Mouse (Mus musculus): ENCODE results near the gene 1700022I11Rik. TPM values are rescaled to one million over a fixed set of nuclear protein-coding genes. Genes with fewer than 3 reads are reported as not detected.
"Not testable (repeated sequence)": the region's sequence is repeated elsewhere in the genome, so short reads cannot be mapped to it uniquely, and the experiment has no call there.

The 1700022I11Rik gene
- polyA plus RNA-seq, 2 experiments: 0.07 to 0.44 TPM

DNA sequence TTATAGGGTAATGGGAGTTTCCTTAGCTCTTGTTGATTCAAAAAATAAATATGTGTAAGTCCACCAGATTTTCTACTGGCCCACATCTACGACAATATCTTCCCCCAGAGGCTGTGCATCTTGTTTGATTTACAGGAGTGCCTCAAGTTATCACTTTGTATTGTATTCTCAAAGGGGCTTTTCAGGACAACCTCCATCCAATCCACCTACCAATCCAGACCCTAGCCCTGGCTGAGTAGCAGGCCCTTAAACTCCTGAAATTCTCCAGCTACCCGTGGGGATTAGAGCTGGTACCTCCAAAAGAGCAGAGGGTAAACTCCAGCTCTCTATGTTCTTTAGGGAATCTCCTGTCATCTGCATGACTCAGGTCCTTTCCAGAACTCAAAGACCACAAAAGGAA is 28.6 kb downstream of the 1700022I11Rik start:
- 52% methylated on average over 2 of the region's 2 CpGs for WGBS (ENCODE audit: insufficient replicate concordance)
- peak overlapping the region; percentile 87 for H3K4me2 ChIP-seq (ENCODE audit: low read depth)
- H3K4me3 ChIP-seq (ENCODE audit: insufficient read depth in 1 of 2, low read depth in 2 of 2, low read length in 2 of 2): peak overlapping the region in 1 of 2 experiments; percentile 100; a peak in 2 of 4 replicates
- H3K9ac ChIP-seq (replicated peaks): peak overlapping the region; percentile 99
- TF ChIP-seq EP300 (IDR thresholded peaks at IDR 0.05; ENCODE audit: low read depth): no peak
- TF ChIP-seq CTCF (IDR thresholded peaks at IDR 0.05; ENCODE audit: low read depth): no peak
- H3K36me3 ChIP-seq (replicated peaks; ENCODE audit: control insufficient read depth, insufficient read depth, low read depth): peaks cover 43% of the 10 kb centered on the region
- DNase-seq (ENCODE audit: low read depth in 3 of 3, low spot score in 3 of 3) (no peak), ATAC-seq (ENCODE audit: insufficient read depth) (no peak)
- peak overlapping the region; percentile 50; the same call in 1 of the 2 replicates for H3K27ac ChIP-seq
- peaks cover 14 to 22% of the 10 kb centered on the region in 2 experiments for H3K4me1 ChIP-seq (replicated peaks; ENCODE audit: control insufficient read depth in 2 of 2, insufficient read depth in 2 of 2, low read length in 1 of 2)
- no peaks in the 10 kb centered on the region for H3K27me3 ChIP-seq (ENCODE audit: control insufficient read depth, insufficient read depth, low read length)
- no peaks in the 10 kb centered on the region for H3K9me3 ChIP-seq (ENCODE audit: control insufficient read depth, low read length)

GRCm38 (mm10) chr4:42999451-43000140 is 30.2 kb downstream of the 1700022I11Rik start:
- WGBS (ENCODE audit: insufficient replicate concordance): under 1% methylated on average over 43 of the region's 51 CpGs
- DNase-seq (ENCODE audit: low read depth in 3 of 3, low spot score in 3 of 3) (peak; percentile 56 to 70 (median 61)), ATAC-seq (ENCODE audit: insufficient read depth) (peak; percentile 68)
- H3K36me3 ChIP-seq (replicated peaks; ENCODE audit: control insufficient read depth, insufficient read depth, low read depth): peaks cover 27% of the 10 kb centered on the region
- H3K27me3 ChIP-seq (ENCODE audit: control insufficient read depth, insufficient read depth, low read length): no peaks in the 10 kb centered on the region
- H3K4me2 ChIP-seq (ENCODE audit: low read depth): peak overlapping the region; percentile 87
- TF ChIP-seq EP300 (IDR thresholded peaks at IDR 0.05; ENCODE audit: low read depth): no peak
- peak; percentile 33 for TF ChIP-seq CTCF (IDR thresholded peaks at IDR 0.05; ENCODE audit: low read depth)
- peak overlapping the region; percentile 97 for H3K27ac ChIP-seq
- peak overlapping the region; percentile 99 for H3K9ac ChIP-seq (replicated peaks)
- peak overlapping the region; percentile 93 to 100 for H3K4me3 ChIP-seq (ENCODE audit: insufficient read depth in 1 of 2, low read depth in 2 of 2, low read length in 2 of 2)
- H3K4me1 ChIP-seq (replicated peaks; ENCODE audit: control insufficient read depth in 2 of 2, insufficient read depth in 2 of 2, low read length in 1 of 2): peaks cover 14 to 22% of the 10 kb centered on the region in 2 experiments
- no peaks in the 10 kb centered on the region for H3K9me3 ChIP-seq (ENCODE audit: control insufficient read depth, low read length)

- Histone ChIP-seq H3K36me3 (replicated peaks; ENCODE audit: control insufficient read depth, insufficient read depth, low read depth) (peaks cover 19% of the 10 kb centered on the region), H3K4me2 (ENCODE audit: low read depth) (peak within 1 kb of the TSS; percentile 87), H3K4me1 (replicated peaks; ENCODE audit: control insufficient read depth in 2 of 2, insufficient read depth in 2 of 2, low read length in 1 of 2) (peaks cover 14 to 22% of the 10 kb centered on the region in 2 experiments), H3K4me3 (ENCODE audit: insufficient read depth in 1 of 2, low read depth in 2 of 2, low read length in 2 of 2) (peak within 1 kb of the TSS; percentile 93 to 100), H3K9ac (replicated peaks) (peak within 1 kb of the TSS; percentile 99), H3K27ac (peak within 1 kb of the TSS; percentile 97)
- 1% methylated on average over 49 of the region's 56 CpGs for WGBS (ENCODE audit: insufficient replicate concordance)
- not testable (repeated sequence) for H3K27me3 ChIP-seq (ENCODE audit: control insufficient read depth, insufficient read depth, low read length); H3K9me3 ChIP-seq (ENCODE audit: control insufficient read depth, low read length)
- peak; percentile 99 for DNase-seq (ENCODE audit: low read depth in 3 of 3, low spot score in 3 of 3)
- ATAC-seq (ENCODE audit: insufficient read depth): peak; percentile 96
These were observed 31.0 kb downstream of the 1700022I11Rik start, which contains the start of gene Vcp for GRCm38 (mm10) chr4:43000141-43000986. Gene Vcp, minus strand, starts transcription at chr4:43000507.

GRCm38 (mm10) chr4:43001272-43001671 is 31.9 kb downstream of the 1700022I11Rik start:
- no peak overlapping the region for H3K27ac ChIP-seq
- DNase-seq (ENCODE audit: low read depth in 3 of 3, low spot score in 3 of 3) (no peak), ATAC-seq (ENCODE audit: insufficient read depth) (no peak)

More at GRCm38 (mm10) chr4:43001272-43001671, 31.9 kb downstream of the 1700022I11Rik start:
- Histone ChIP-seq H3K9me3 (ENCODE audit: control insufficient read depth, low read length) (no peaks in the 10 kb centered on the region), H3K4me2 (ENCODE audit: low read depth) (no peak overlapping the region), H3K27me3 (ENCODE audit: control insufficient read depth, insufficient read depth, low read length) (no peaks in the 10 kb centered on the region), H3K36me3 (replicated peaks; ENCODE audit: control insufficient read depth, insufficient read depth, low read depth) (peaks cover 12% of the 10 kb centered on the region), H3K4me1 (replicated peaks; ENCODE audit: control insufficient read depth in 2 of 2, insufficient read depth in 2 of 2, low read length in 1 of 2) (peaks cover 14 to 22% of the 10 kb centered on the region in 2 experiments), H3K9ac (replicated peaks) (no peak overlapping the region), H3K4me3 (ENCODE audit: insufficient read depth in 1 of 2, low read depth in 2 of 2, low read length in 2 of 2) (no peak overlapping the region)
- TF ChIP-seq EP300 (IDR thresholded peaks at IDR 0.05; ENCODE audit: low read depth) (no peak), CTCF (IDR thresholded peaks at IDR 0.05; ENCODE audit: low read depth) (no peak)
- 73% methylated on average over 2 of the region's 2 CpGs for WGBS (ENCODE audit: insufficient replicate concordance)

Data from liver, embryonic 14.5 days (tissue).